Mouse (Mus musculus): ENCODE results near the gene Plpp7. TPM values are rescaled to one million over a fixed set of nuclear protein-coding genes. Genes with fewer than 3 reads are reported as not detected.

Plpp7 gene
- polyA plus RNA-seq, 1 experiment from 2014 or later = 3.8 TPM

GRCm38 (mm10) chr2:32078522-32078921 is 16.8 kb upstream of the Plpp7 start:
- H3K9me3 ChIP-seq (replicated peaks) = no peaks in the 10 kb centered on the region

GRCm38 (mm10) chr2:32079191-32079725 is 16.1 kb upstream of the Plpp7 start:
- Histone ChIP-seq H3K27ac (peak overlapping the region; percentile 40; the same call in 1 of the 2 replicates), H3K4me3 (no peak overlapping the region), H3K36me3 (no peaks in the 10 kb centered on the region), H3K4me1 (peaks cover 30% of the 10 kb centered on the region), H3K9me3 (replicated peaks) (no peaks in the 10 kb centered on the region), H3K27me3 (ENCODE audit: low read depth, poor library complexity, severe bottlenecking) (peaks cover 43% of the 10 kb centered on the region)
- 95% methylated on average over 14 of the region's 14 CpGs for WGBS
- DNase-seq (ENCODE audit: low spot score) = no peak

More at GRCm38 (mm10) chr2:32078522-32078921, 16.8 kb upstream of the Plpp7 start:
- Histone ChIP-seq H3K4me1 (peaks cover 24% of the 10 kb centered on the region), H3K27ac (peak overlapping the region; percentile 65; the same call in 1 of the 2 replicates), H3K36me3 (no peaks in the 10 kb centered on the region), H3K27me3 (ENCODE audit: low read depth, poor library complexity, severe bottlenecking) (peaks cover 36% of the 10 kb centered on the region), H3K4me3 (no peak overlapping the region)
- 58% methylated on average over 8 of the region's 8 CpGs for WGBS
- DNase-seq (ENCODE audit: low spot score) = no peak

DNA sequence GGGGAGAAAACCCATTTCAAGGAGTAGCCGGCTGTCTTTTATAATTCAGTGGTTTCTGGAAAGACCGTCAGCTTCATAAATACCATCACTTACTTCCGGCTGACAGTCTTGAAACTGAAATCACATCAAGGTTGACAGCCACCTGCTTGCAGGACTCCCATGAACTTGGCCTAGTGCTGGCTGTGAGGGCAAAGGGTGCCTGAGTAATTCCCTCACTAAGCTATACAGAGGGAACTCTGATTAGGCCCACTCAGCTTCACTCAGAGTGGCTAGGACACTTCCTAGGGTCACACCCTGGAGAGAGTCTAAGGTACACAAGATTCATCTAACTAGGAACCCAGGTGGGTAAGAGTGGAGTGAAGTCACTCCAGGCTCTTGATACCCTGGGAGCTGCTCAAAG is 14.6 kb upstream of the Plpp7 start:
- Histone ChIP-seq H3K36me3 (no peaks in the 10 kb centered on the region), H3K9me3 (replicated peaks) (no peaks in the 10 kb centered on the region), H3K27ac (no peak overlapping the region), H3K27me3 (ENCODE audit: low read depth, poor library complexity, severe bottlenecking) (peaks cover 57% of the 10 kb centered on the region), H3K4me1 (peaks cover 33% of the 10 kb centered on the region), H3K4me3 (no peak overlapping the region)
- WGBS = 87% methylated on average over 3 of the region's 3 CpGs
- no peak for DNase-seq (ENCODE audit: low spot score)

- no peak for DNase-seq (ENCODE audit: low spot score)
- peaks cover 33% of the 10 kb centered on the region for H3K4me1 ChIP-seq
- peaks cover 65% of the 10 kb centered on the region for H3K27me3 ChIP-seq (ENCODE audit: low read depth, poor library complexity, severe bottlenecking)
- WGBS = 84% methylated on average over 14 of the region's 14 CpGs
- H3K4me3 ChIP-seq = peak overlapping the region; percentile 73; the same call in 1 of the 2 replicates
- H3K27ac ChIP-seq = no peak overlapping the region
- no peaks in the 10 kb centered on the region for H3K36me3 ChIP-seq
- no peaks in the 10 kb centered on the region for H3K9me3 ChIP-seq (replicated peaks)
Observed at GRCm38 (mm10) chr2:32081296-32081929, 13.9 kb upstream of the Plpp7 start.

GRCm38 (mm10) chr2:32082229-32082628 is 13.1 kb upstream of the Plpp7 start:
- Histone ChIP-seq H3K4me3 (peak overlapping the region; percentile 73), H3K27me3 (ENCODE audit: low read depth, poor library complexity, severe bottlenecking) (peaks cover 73% of the 10 kb centered on the region), H3K4me1 (peaks cover 33% of the 10 kb centered on the region), H3K27ac (no peak overlapping the region), H3K9me3 (replicated peaks) (no peaks in the 10 kb centered on the region), H3K36me3 (no peaks in the 10 kb centered on the region)
- no peak for DNase-seq (ENCODE audit: low spot score)
- 50% methylated on average over 2 of the region's 2 CpGs for WGBS

- no peaks in the 10 kb centered on the region for H3K36me3 ChIP-seq
- peaks cover 84% of the 10 kb centered on the region for H3K27me3 ChIP-seq (ENCODE audit: low read depth, poor library complexity, severe bottlenecking)
- no peaks in the 10 kb centered on the region for H3K9me3 ChIP-seq (replicated peaks)
- WGBS = under 1% methylated on average over 90 of the region's 91 CpGs
- peak overlapping the region; percentile 73 for H3K4me3 ChIP-seq
- H3K27ac ChIP-seq = peak overlapping the region; percentile 70
- peaks cover 36% of the 10 kb centered on the region for H3K4me1 ChIP-seq
- peak; percentile 72 for DNase-seq (ENCODE audit: low spot score)
Observed at GRCm38 (mm10) chr2:32083159-32084011, 11.9 kb upstream of the Plpp7 start.

GRCm38 (mm10) chr2:32084111-32084871 is 11.0 kb upstream of the Plpp7 start, which contains the start of gene Fam78a:
Gene Fam78a (minus strand): TSS chr2:32084857.
- Histone ChIP-seq H3K4me1 (peaks cover 45% of the 10 kb centered on the region), H3K27ac (peak within 1 kb of the TSS; percentile 70), H3K27me3 (ENCODE audit: low read depth, poor library complexity, severe bottlenecking) (peaks cover 93% of the 10 kb centered on the region), H3K9me3 (replicated peaks) (no peaks in the 10 kb centered on the region), H3K4me3 (peak within 1 kb of the TSS; percentile 73), H3K36me3 (no peaks in the 10 kb centered on the region)
- under 1% methylated on average over 67 of the region's 68 CpGs for WGBS
- peak; percentile 71 for DNase-seq (ENCODE audit: low spot score)

GRCm38 (mm10) chr2:32084872-32085199 is 10.5 kb upstream of the Plpp7 start:
- Histone ChIP-seq H3K36me3 (no peaks in the 10 kb centered on the region), H3K4me3 (peak overlapping the region; percentile 73), H3K27ac (no peak overlapping the region), H3K4me1 (peaks cover 45% of the 10 kb centered on the region), H3K27me3 (ENCODE audit: low read depth, poor library complexity, severe bottlenecking) (peaks cover 99% of the 10 kb centered on the region), H3K9me3 (replicated peaks) (no peaks in the 10 kb centered on the region)
- 18% methylated on average over 2 of the region's 2 CpGs for WGBS
- no peak for DNase-seq (ENCODE audit: low spot score)

DNA sequence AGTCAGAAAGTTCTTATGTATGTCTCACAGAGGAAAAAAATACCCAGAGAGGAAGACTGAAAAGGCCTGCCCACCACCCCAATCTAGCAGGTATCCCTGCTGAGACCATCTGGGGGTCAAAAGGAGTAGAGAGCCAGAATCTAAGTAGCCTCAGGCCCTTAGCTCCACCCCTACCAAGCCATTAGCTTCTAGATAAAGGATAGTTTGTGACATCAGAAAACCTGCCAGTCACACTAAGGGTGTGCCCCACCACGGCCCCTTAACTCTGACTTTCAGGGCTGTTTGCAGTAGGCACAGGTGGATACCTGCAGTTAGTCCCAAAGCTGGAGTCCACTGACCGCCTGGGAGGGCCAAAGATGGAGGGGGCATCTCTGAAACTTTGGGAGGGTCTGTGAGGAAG is 10.1 kb upstream of the Plpp7 start:
- no peak for DNase-seq (ENCODE audit: low spot score)
- WGBS = 79% methylated on average over 2 of the region's 2 CpGs
- H3K4me1 ChIP-seq = peaks cover 45% of the 10 kb centered on the region
- H3K27ac ChIP-seq = no peak overlapping the region
- no peaks in the 10 kb centered on the region for H3K9me3 ChIP-seq (replicated peaks)
- no peaks in the 10 kb centered on the region for H3K36me3 ChIP-seq
- peaks cover 99% of the 10 kb centered on the region for H3K27me3 ChIP-seq (ENCODE audit: low read depth, poor library complexity, severe bottlenecking)
- H3K4me3 ChIP-seq = no peak overlapping the region

DNA sequence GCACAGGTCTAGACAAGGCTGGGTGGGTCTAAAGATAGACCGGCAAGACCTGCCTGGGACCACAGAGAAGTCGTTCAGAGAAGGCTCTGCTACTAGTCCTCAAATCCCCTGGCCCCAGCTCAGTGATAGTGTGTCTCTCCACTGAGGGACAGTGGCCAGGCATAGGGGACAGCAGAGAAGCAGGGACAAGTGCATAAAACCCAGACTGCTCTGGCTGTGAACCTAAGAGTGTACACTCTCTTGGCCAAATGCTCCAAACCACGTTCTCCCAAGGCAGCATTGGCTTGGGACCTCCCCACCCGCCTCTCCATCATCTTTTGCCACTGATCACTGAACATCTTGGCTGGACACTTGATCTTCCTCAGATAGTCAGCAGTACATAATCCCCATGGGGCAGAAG is 7.7 kb upstream of the Plpp7 start:
- no peak for DNase-seq (ENCODE audit: low spot score)
- H3K27me3 ChIP-seq (ENCODE audit: low read depth, poor library complexity, severe bottlenecking) = peaks cover 79% of the 10 kb centered on the region
- no peaks in the 10 kb centered on the region for H3K9me3 ChIP-seq (replicated peaks)
- WGBS = 59% methylated on average over 4 of the region's 4 CpGs
- no peaks in the 10 kb centered on the region for H3K36me3 ChIP-seq
- no peak overlapping the region for H3K27ac ChIP-seq
- H3K4me1 ChIP-seq = peaks cover 38% of the 10 kb centered on the region
- H3K4me3 ChIP-seq = no peak overlapping the region

DNA sequence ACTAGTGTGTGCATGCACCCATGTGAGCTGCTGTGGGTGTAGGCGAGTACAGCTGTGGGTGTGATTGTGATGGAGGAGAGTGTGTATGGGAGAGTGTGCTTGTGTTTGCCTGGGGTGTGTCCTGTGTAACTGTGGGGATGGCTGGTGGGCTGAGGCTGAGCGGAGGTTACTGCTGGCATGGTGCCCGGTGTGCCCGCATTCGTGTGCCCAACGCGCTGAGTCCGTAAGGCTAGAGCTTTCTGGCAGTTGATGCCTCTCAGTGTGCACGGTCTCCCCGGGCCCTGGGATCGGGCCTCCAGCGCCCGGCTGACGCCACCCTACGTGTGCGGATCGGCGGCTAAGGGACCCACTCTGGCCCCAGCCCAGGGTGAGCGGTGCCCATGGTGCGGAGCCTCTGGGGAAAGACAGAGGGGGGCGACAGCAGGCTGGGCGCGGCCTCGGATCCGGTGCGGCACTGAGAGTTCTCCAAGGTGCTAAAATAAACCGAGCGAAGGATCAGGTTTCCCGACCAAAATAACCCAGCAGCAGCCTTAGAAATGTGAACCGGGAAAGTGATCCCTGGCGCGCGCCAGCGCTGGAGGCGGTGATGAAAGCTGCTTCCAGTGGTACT is 6.9 kb upstream of the Plpp7 start:
- Histone ChIP-seq H3K27ac (peak overlapping the region; percentile 56; the same call in 1 of the 2 replicates), H3K36me3 (no peaks in the 10 kb centered on the region), H3K27me3 (ENCODE audit: low read depth, poor library complexity, severe bottlenecking) (peaks cover 70% of the 10 kb centered on the region), H3K4me3 (peak overlapping the region; percentile 48), H3K9me3 (replicated peaks) (no peaks in the 10 kb centered on the region), H3K4me1 (peaks cover 29% of the 10 kb centered on the region)
- WGBS = 8% methylated on average over 35 of the region's 35 CpGs
- DNase-seq (ENCODE audit: low spot score) = peak; percentile 58

- H3K27ac ChIP-seq = no peak overlapping the region
- no peak overlapping the region for H3K4me3 ChIP-seq
- H3K4me1 ChIP-seq = peaks cover 18% of the 10 kb centered on the region
- no peaks in the 10 kb centered on the region for H3K9me3 ChIP-seq (replicated peaks)
- H3K36me3 ChIP-seq = no peaks in the 10 kb centered on the region
- peaks cover 59% of the 10 kb centered on the region for H3K27me3 ChIP-seq (ENCODE audit: low read depth, poor library complexity, severe bottlenecking)
- no peak for DNase-seq (ENCODE audit: low spot score)
- WGBS = 71% methylated on average over 3 of the region's 3 CpGs
Observed at GRCm38 (mm10) chr2:32089606-32090005, 5.7 kb upstream of the Plpp7 start.

All from limb, embryonic 10.5 days (tissue).